Mouse (Mus musculus) ES-Bruce4 (cell line): Measurements from ENCODE around the gene Gdpd5. TPM values are rescaled to one million over a fixed set of nuclear protein-coding genes. Genes with fewer than 3 reads are reported as not detected.

Experiments used
- H3K27ac ChIP-seq: 2 replicates; pipeline ENCODE4 v1.5.1; 2012; ENCODE audit warnings: low read length, inconsistent platforms; ENCODE audit not compliant: insufficient read depth
- H3K27me3 ChIP-seq: 2 replicates; pipeline ENCODE4 v1.6.1; 2012; ENCODE audit warnings: mild to moderate bottlenecking, low read length, inconsistent platforms; ENCODE audit not compliant: control insufficient read depth, poor library complexity, insufficient read depth, severe bottlenecking
- H3K36me3 ChIP-seq: 2 replicates; pipeline ENCODE4 v1.6.1; 2012; ENCODE audit warnings: inconsistent platforms, mild to moderate bottlenecking, low read length, moderate library complexity; ENCODE audit not compliant: control insufficient read depth, poor library complexity, insufficient read depth, severe bottlenecking
- H3K4me1 ChIP-seq: one replicate; pipeline ENCODE4 v1.8.1; 2011; ENCODE audit warnings: low read length; ENCODE audit not compliant: control insufficient read depth, insufficient read depth
- H3K4me3 ChIP-seq: 2 replicates; pipeline ENCODE4 v1.5.1; 2011; ENCODE audit warnings: low read depth, mild to moderate bottlenecking, low read length
- H3K9ac ChIP-seq: 2 replicates; pipeline ENCODE4 v1.6.1; 2012; ENCODE audit warnings: low read depth, mild to moderate bottlenecking, inconsistent platforms; ENCODE audit not compliant: poor library complexity, severe bottlenecking
- H3K9me3 ChIP-seq: replicated peaks from 2 replicates; pipeline ENCODE4 v1.6.1; 2012; ENCODE audit warnings: mild to moderate bottlenecking, low read length, inconsistent platforms; ENCODE audit not compliant: control insufficient read depth, poor library complexity, insufficient read depth, severe bottlenecking
- CTCF ChIP-seq: IDR thresholded peaks from one replicate; pipeline ENCODE4 v1.8.1; 2011; ENCODE audit warnings: low read depth, low read length
- EP300 ChIP-seq: IDR thresholded peaks from 2 replicates; pipeline ENCODE4 v1.6.1; 2011; ENCODE audit warnings: low read depth, low read length; ENCODE audit not compliant: insufficient read depth
- POLR2A ChIP-seq: IDR thresholded peaks from one replicate; pipeline ENCODE4 v1.8.1; 2011; ENCODE audit warnings: low read length; ENCODE audit not compliant: insufficient read depth
- polyA plus RNA-seq: library from polyadenylated mRNA; stranded (reverse); fragments of >200 nt; gene quantifications from 2 replicates; pipeline ENCODE4 v1.2.4, GENCODE M21; 2011; ENCODE audit warnings: low read depth; ENCODE audit not compliant: missing spikeins, insufficient read depth, insufficient read length

The Gdpd5 gene
- polyA plus RNA-seq, 1 experiment, result 5.9 TPM

GRCm38 (mm10) chr7:99449063-99449462 lies 67.8 kb downstream of the Gdpd5 start:
- Histone ChIP-seq H3K27ac (no peak overlapping the region), H3K36me3 (no peaks in the 10 kb centered on the region), H3K27me3 (no peaks in the 10 kb centered on the region), H3K4me1 (no peaks in the 10 kb centered on the region), H3K9me3 (no peaks in the 10 kb centered on the region), H3K9ac (no peak overlapping the region), H3K4me3 (no peak overlapping the region)
- TF ChIP-seq EP300 (no peak), POLR2A (no peak), CTCF (no peak)

- Histone ChIP-seq H3K27ac (no peak overlapping the region), H3K4me3 (no peak overlapping the region), H3K36me3 (no peaks in the 10 kb centered on the region), H3K9me3 (no peaks in the 10 kb centered on the region), H3K4me1 (no peaks in the 10 kb centered on the region), H3K9ac (no peak overlapping the region), H3K27me3 (no peaks in the 10 kb centered on the region)
- TF ChIP-seq CTCF, result no peak
- TF ChIP-seq POLR2A, result no peak
- no peak for TF ChIP-seq EP300
These were observed 68.5 kb downstream of the Gdpd5 start for GRCm38 (mm10) chr7:99449751-99450150.

DNA sequence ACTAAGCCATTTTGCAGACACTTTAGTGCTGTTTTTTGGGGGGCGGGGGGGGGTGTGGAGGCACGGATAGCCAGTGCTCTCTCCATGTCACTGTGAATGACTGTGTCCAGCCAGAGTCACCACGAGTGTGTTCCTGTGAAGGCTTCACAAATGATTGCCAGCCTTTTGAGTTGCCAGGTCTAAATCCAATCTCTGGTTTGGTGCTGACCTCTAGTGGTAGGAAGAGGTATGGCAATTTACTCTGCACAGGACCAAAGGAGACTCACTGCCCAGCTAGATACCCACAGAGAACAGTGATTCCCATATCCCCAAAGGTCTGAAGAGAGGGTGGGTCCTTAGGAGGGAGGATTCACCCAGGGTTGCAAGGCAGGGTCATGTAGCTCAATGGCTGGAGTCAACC lies 69.5 kb downstream of the Gdpd5 start:
- no peaks in the 10 kb centered on the region for H3K4me1 ChIP-seq
- no peaks in the 10 kb centered on the region for H3K36me3 ChIP-seq
- H3K9ac ChIP-seq, result no peak overlapping the region
- no peaks in the 10 kb centered on the region for H3K9me3 ChIP-seq
- TF ChIP-seq POLR2A (no peak), CTCF (peak; percentile 46)
- no peaks in the 10 kb centered on the region for H3K27me3 ChIP-seq
- no peak overlapping the region for H3K4me3 ChIP-seq
- H3K27ac ChIP-seq, result no peak overlapping the region

DNA sequence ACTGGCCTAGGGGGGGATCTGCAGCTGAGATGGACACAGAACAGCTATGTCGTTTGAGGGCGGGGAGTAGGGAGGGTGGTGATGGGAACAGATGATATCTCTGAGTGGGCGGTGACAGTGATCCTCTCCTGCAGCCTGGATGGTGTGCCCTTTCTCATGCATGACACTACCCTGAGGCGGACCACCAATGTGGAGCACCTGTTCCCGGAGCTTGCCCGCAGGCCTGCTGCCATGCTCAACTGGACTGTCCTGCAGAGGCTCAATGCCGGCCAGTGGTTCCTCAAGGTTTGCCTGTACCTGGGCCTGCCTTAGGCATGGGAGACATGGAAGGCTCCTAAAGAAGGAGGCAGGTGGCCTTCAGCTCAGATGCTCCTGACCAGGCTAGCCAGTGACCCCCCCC lies 71.6 kb downstream of the Gdpd5 start:
- no peaks in the 10 kb centered on the region for H3K36me3 ChIP-seq
- TF ChIP-seq EP300, result no peak
- no peak for TF ChIP-seq CTCF
- no peak for TF ChIP-seq POLR2A
- no peak overlapping the region for H3K9ac ChIP-seq
- H3K27ac ChIP-seq, result no peak overlapping the region
- no peak overlapping the region for H3K4me3 ChIP-seq
- H3K4me1 ChIP-seq, result no peaks in the 10 kb centered on the region
- H3K9me3 ChIP-seq, result no peaks in the 10 kb centered on the region
- no peaks in the 10 kb centered on the region for H3K27me3 ChIP-seq

GRCm38 (mm10) chr7:99454044-99454443 lies 72.8 kb downstream of the Gdpd5 start:
- Histone ChIP-seq H3K27ac (no peak overlapping the region), H3K9ac (no peak overlapping the region), H3K4me3 (no peak overlapping the region), H3K4me1 (no peaks in the 10 kb centered on the region), H3K36me3 (no peaks in the 10 kb centered on the region), H3K27me3 (no peaks in the 10 kb centered on the region), H3K9me3 (no peaks in the 10 kb centered on the region)
- TF ChIP-seq EP300 (no peak), CTCF (no peak), POLR2A (no peak)

GRCm38 (mm10) chr7:99458849-99459248 lies 77.6 kb downstream of the Gdpd5 start:
- no peak overlapping the region for H3K4me3 ChIP-seq
- no peaks in the 10 kb centered on the region for H3K36me3 ChIP-seq
- no peaks in the 10 kb centered on the region for H3K27me3 ChIP-seq
- no peak for TF ChIP-seq EP300
- no peak for TF ChIP-seq POLR2A
- no peak for TF ChIP-seq CTCF
- H3K9me3 ChIP-seq, result no peaks in the 10 kb centered on the region
- no peak overlapping the region for H3K9ac ChIP-seq
- no peaks in the 10 kb centered on the region for H3K4me1 ChIP-seq
- H3K27ac ChIP-seq, result no peak overlapping the region
